ENCODE assay signal across 12 mouse cellular contexts in the genomic region with DNA sequence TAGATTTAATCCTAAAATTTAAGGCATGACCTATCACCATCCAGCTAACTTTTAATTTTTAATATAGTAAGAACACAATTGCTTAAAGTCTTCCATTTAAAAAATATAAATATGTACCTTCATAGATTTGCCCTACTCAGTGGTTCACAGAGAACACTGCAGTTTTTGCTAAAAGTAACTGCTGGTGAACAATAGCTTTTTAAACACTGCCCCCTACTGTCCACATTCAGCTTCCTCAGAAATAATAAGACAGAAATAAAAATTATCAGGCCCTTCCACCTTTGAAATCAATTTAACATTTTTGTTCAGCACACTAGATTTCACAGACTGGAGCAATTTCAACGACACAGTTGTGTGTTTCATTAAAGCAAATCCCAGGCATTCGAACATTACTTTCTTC. TPM values are rescaled to one million over a fixed set of nuclear protein-coding genes. Genes with fewer than 3 reads are reported as not detected.
DNase-seq lines count a peak whose midpoint lies in the region; ATAC-seq and TF ChIP-seq lines count a peak whose summit lies in the region.
"Had no signal": no experiment of that assay in that cellular context is flagged by ENCODE, and none has a peak within 500 bp of the region (broad histone marks: within the 10 kb centered on the region; RNA-seq: fewer than 3 reads in every experiment).

No protein-coding gene starts in this region.

- no peak overlapping the region for H3K27ac ChIP-seq in left cerebral cortex, adult 2 months
- H3K27ac ChIP-seq in embryonic facial prominence, embryonic 14.5 days (replicated peaks; ENCODE audit: low read depth, low read length): no peak overlapping the region
- H3K27ac ChIP-seq: heart, embryonic 10.5 days; limb, embryonic 13.5 days; neural tube, embryonic 13.5 days had no signal

- intact Hi-C loops in left cerebral cortex, adult 2 months (cut with DNase I): no loop called here
- intact Hi-C loops in left cerebral cortex, postnatal 4 days (cut with DNase I): no loop called here

- peak; percentile 43 for TF ChIP-seq CTCF in left cerebral cortex, adult 2 months (IDR thresholded peaks at IDR 0.05)

- H3K9me3 ChIP-seq in embryonic facial prominence, embryonic 14.5 days (ENCODE audit: control insufficient read depth, low read length): no peaks in the 10 kb centered on the region
- H3K9me3 ChIP-seq: heart, embryonic 10.5 days; limb, embryonic 13.5 days; neural tube, embryonic 13.5 days had no signal

- DNase-seq in left cerebral cortex, adult 2 months (ENCODE audit: extremely low spot score in 1 of 2, low spot score in 2 of 2): no peak
- no peak for DNase-seq in left cerebral cortex, postnatal 4 days
- DNase-seq in CD4-positive helper T cell, adult 2 months (ENCODE audit: low read depth, low spot score): peak; percentile 27
- peak; percentile 10 for DNase-seq in MEL-GATA-1-ER (ENCODE audit: extremely low read depth, low read depth)
- peak; percentile 16 for DNase-seq in embryonic facial prominence, embryonic 14.5 days (ENCODE audit: low spot score)
- no peak for DNase-seq in urinary bladder, postnatal 10 days (ENCODE audit: low spot score)
- DNase-seq in urinary bladder, postnatal 25 days (ENCODE audit: low spot score): no peak
- DNase-seq: adrenal gland, postnatal 10 days had no signal

- 52% methylated on average over 2 of the region's 2 CpGs for WGBS in embryonic facial prominence, embryonic 14.5 days

- H3K36me3 ChIP-seq in embryonic facial prominence, embryonic 14.5 days (ENCODE audit: control insufficient read depth, insufficient read depth, low read length): no peaks in the 10 kb centered on the region
- H3K36me3 ChIP-seq: heart, embryonic 10.5 days; limb, embryonic 13.5 days; neural tube, embryonic 13.5 days had no signal

- no peak overlapping the region for H3K4me3 ChIP-seq in left cerebral cortex, adult 2 months
- no peak overlapping the region for H3K4me3 ChIP-seq in embryonic facial prominence, embryonic 14.5 days (ENCODE audit: low read depth, low read length)
- H3K4me3 ChIP-seq: heart, embryonic 10.5 days; limb, embryonic 13.5 days; neural tube, embryonic 13.5 days had no signal

- no peak overlapping the region for H3K4me2 ChIP-seq in embryonic facial prominence, embryonic 14.5 days (ENCODE audit: low read depth, low read length)
- H3K4me2 ChIP-seq: limb, embryonic 13.5 days; neural tube, embryonic 13.5 days had no signal

- no peaks in the 10 kb centered on the region for H3K27me3 ChIP-seq in embryonic facial prominence, embryonic 14.5 days (replicated peaks; ENCODE audit: control insufficient read depth, insufficient read depth, low read length)
- H3K27me3 ChIP-seq: limb, embryonic 13.5 days; neural tube, embryonic 13.5 days had no signal

- H3K4me1 ChIP-seq in embryonic facial prominence, embryonic 14.5 days (ENCODE audit: control insufficient read depth, insufficient read depth, low read length): no peaks in the 10 kb centered on the region
- H3K4me1 ChIP-seq: heart, embryonic 10.5 days; limb, embryonic 13.5 days; neural tube, embryonic 13.5 days had no signal

- ATAC-seq in embryonic facial prominence, embryonic 14.5 days (ENCODE audit: low read depth): no peak
- ATAC-seq in cerebellum, adult (ENCODE audit: insufficient number of reproducible peaks, low FRiP score, low TSS enrichment): no peak

- no peak overlapping the region for H3K9ac ChIP-seq in embryonic facial prominence, embryonic 14.5 days (ENCODE audit: low read depth, low read length)
- H3K9ac ChIP-seq: limb, embryonic 13.5 days; neural tube, embryonic 13.5 days had no signal

RNA-seq across cellular contexts. Expression of a gene that starts 52.7 kb away (rescaled TPM):
- total RNA-seq in left cerebral cortex, adult 2 months (2021): 10 to 100 TPM; 11.8 to 14.1 TPM
- 10 to 100 TPM; 23.0 to 24.8 TPM for total RNA-seq in left cerebral cortex, postnatal 4 days (2021)
- 46.5 and 47.1 TPM in 2 replicates for polyA plus RNA-seq in embryonic facial prominence, embryonic 14.5 days (2014; fragmentation: Nextera tagmentation; extraction: Ambion mirVana)

RNA-seq across cellular contexts. Expression of a gene that starts 53.1 kb away (rescaled TPM):
- total RNA-seq in left cerebral cortex, adult 2 months (2021): 1 to 10 TPM; 2.1 to 3.0 TPM
- total RNA-seq in left cerebral cortex, postnatal 4 days (2021): under 1 TPM; 0.87 to 0.96 TPM
- polyA plus RNA-seq in embryonic facial prominence, embryonic 14.5 days (2014; fragmentation: Nextera tagmentation; extraction: Ambion mirVana): 3.4 and 4.9 TPM in 2 replicates

Comparison
In these comparisons a context has a peak if more than half of its experiments do, and no peak if none do; other contexts are left out.
1. DNase-seq: peak in CD4-positive helper T cell, adult 2 months (single experiment), MEL-GATA-1-ER (single experiment) and embryonic facial prominence, embryonic 14.5 days (single experiment); none in left cerebral cortex, adult 2 months (0 of 2), left cerebral cortex, postnatal 4 days (single experiment), urinary bladder, postnatal 10 days (single experiment) and urinary bladder, postnatal 25 days (single experiment).